Mouse (Mus musculus) liver, postnatal 0 days (tissue): ENCODE measurements at regions not wholly inside any gene's neighbourhood (a gene's known extent, or its start where the extent isn't known, plus 50 kb on each side); places are given as distances from the start of the nearest gene placed in this dataset.

Experiments used
- CTCF ChIP-seq: sonication (generic); IDR thresholded peaks from 2 replicates; pipeline ENCODE4 v1.5.1; 2016; ENCODE audit warnings: antibody characterized with exemption, low read depth
- EP300 ChIP-seq: IDR thresholded peaks from 2 replicates; pipeline ENCODE4 v1.6.1; 2016; ENCODE audit warnings: antibody characterized with exemption, low read depth, mild to moderate bottlenecking

- no peak for TF ChIP-seq EP300
- no peak for TF ChIP-seq CTCF
These were observed 294.4 kb downstream of the Cps1 start for GRCm38 (mm10) chr1:67417196-67417595.
